Mouse (Mus musculus) hindbrain, embryonic 15.5 days (tissue): ENCODE data around the gene 4930404N11Rik. TPM values are rescaled to one million over a fixed set of nuclear protein-coding genes. Genes with fewer than 3 reads are reported as not detected.

Source experiments
- ATAC-seq: fragments of 200-750 bp; cut with Nextera tagmentation; 2 replicates; pipeline ENCODE4 v1.8.0; 2017; ENCODE audit warnings: low read depth, moderate number of reproducible peaks, moderate TSS enrichment; ENCODE audit not compliant: low FRiP score
- H3K27ac ChIP-seq: fragments of 300-500 bp; sonication (generic); replicated peaks from 2 replicates; pipeline ENCODE4 v1.5.1; 2015; ENCODE audit warnings: mild to moderate bottlenecking, inconsistent platforms
- H3K27me3 ChIP-seq: fragments of 300-500 bp; sonication (generic); 2 replicates; pipeline ENCODE4 v1.6.1; 2015; ENCODE audit warnings: control low read depth, inconsistent platforms
- H3K36me3 ChIP-seq: fragments of 300-500 bp; sonication (generic); 2 replicates; pipeline ENCODE4 v1.6.1; 2015; ENCODE audit warnings: control low read depth, inconsistent platforms
- H3K4me1 ChIP-seq: fragments of 300-500 bp; sonication (generic); replicated peaks from 2 replicates; pipeline ENCODE4 v1.6.1; 2015; ENCODE audit warnings: control low read depth, inconsistent platforms
- H3K4me2 ChIP-seq: fragments of 300-500 bp; sonication (generic); 2 replicates; pipeline ENCODE4 v1.6.1; 2015; ENCODE audit warnings: moderate library complexity, mild to moderate bottlenecking, inconsistent platforms
- H3K4me3 ChIP-seq: fragments of 300-500 bp; sonication (generic); 2 replicates; pipeline ENCODE4 v1.5.1; 2015; ENCODE audit warnings: mild to moderate bottlenecking, inconsistent platforms
- H3K9ac ChIP-seq: fragments of 300-500 bp; sonication (generic); 2 replicates; pipeline ENCODE4 v1.6.1; 2015; ENCODE audit warnings: inconsistent platforms
- H3K9me3 ChIP-seq: fragments of 300-500 bp; sonication (generic); 2 replicates; pipeline ENCODE4 v1.6.1; 2016; ENCODE audit warnings: control low read depth, inconsistent platforms
- WGBS: fragments of 180-500 bp; shearing (Covaris S2); methylation state at CpG from one replicate; pipeline ENCODE4 v1.1.7; 2015; 5-methylcytosine and 5-hydroxymethylcytosine counted together
- polyA plus RNA-seq: library from polyadenylated mRNA; unstranded; fragments of >200 nt; fragmentation: Nextera tagmentation; extraction: Ambion mirVana; gene quantifications from 2 replicates; pipeline ENCODE4 v1.2.1, GENCODE M21; 2015

Gene 4930404N11Rik
- polyA plus RNA-seq, 1 experiment from 2014 or later, result 1.1 TPM

DNA sequence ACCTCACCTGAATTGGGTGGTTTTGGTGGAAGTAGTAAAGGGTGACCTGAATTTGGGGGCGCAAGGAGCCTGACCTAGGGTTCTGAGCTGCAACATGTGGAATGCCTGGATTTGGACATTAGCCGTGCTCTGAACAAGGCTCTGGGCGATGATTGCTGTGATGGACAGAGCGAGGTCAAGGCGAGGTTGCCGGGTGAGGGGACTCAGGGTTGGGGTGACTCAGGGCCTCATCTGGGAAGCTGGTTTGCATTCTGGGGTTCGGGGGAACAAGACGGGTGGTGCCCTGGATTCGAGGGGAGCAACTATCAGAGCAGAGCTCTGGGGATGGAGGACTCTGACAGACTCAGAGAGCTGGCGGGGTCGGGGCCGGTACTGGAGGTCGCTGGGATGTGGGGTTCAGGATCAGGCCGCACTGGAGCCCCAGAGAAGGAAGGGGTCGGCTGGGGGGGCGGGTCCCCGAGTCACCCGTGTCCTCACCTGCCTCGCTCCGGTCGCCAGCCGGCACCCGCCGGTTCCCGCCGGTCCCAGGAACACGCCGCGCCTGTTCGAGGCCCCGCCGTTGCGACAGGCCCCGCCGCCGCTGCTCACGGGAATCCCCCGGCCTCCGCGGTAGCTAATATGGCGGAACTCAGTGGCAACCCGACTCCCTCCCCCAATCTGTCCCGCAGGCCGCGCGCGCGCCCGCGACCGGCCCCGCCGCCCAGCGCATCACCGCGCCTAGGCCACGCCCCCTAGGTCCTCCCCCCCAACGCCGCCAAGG, 12.4 kb upstream of the 4930404N11Rik start, which contains the start of gene Fzr1:
Gene Fzr1 (minus strand): TSS at position 724 of the 760 bp plus-strand sequence.
- Histone ChIP-seq H3K9ac (peak within 1 kb of the TSS; percentile 79), H3K36me3 (peaks cover 13% of the 10 kb centered on the region), H3K27me3 (no peaks in the 10 kb centered on the region), H3K27ac (peak within 1 kb of the TSS; percentile 85), H3K4me1 (peaks cover 28% of the 10 kb centered on the region), H3K9me3 (no peaks in the 10 kb centered on the region), H3K4me2 (peak within 1 kb of the TSS; percentile 76), H3K4me3 (peak within 1 kb of the TSS; percentile 70)
- ATAC-seq, result peak; percentile 21; the same call in 1 of the 2 replicates
- under 1% methylated on average over 56 of the region's 59 CpGs for WGBS

DNA sequence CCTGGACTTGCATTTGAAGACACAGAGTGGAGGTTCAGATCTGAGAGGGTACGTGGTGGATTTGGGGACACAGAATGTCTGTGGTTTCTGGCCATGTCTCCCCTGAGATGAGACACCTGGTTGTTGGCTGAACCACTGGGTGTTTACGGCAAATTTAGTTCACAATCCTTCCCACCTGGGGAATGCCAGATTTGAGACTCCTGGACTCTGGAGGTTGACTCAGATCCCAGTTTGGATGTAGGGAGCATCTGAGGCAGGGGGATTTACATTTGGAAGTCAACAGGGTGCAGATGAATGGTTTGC, 11.7 kb upstream of the 4930404N11Rik start:
- no peak for ATAC-seq
- Histone ChIP-seq H3K4me3 (peak overlapping the region; percentile 70), H3K9me3 (no peaks in the 10 kb centered on the region), H3K27ac (0 out of 2 replicates have a peak overlapping the region, but pooled peaks have one; percentile 85), H3K4me1 (peaks cover 30% of the 10 kb centered on the region), H3K27me3 (no peaks in the 10 kb centered on the region), H3K36me3 (peaks cover 13% of the 10 kb centered on the region), H3K4me2 (peak overlapping the region; percentile 76), H3K9ac (peak overlapping the region; percentile 79)
- 66% methylated on average over 2 of the region's 2 CpGs for whole genome bisulfite sequencing

DNA sequence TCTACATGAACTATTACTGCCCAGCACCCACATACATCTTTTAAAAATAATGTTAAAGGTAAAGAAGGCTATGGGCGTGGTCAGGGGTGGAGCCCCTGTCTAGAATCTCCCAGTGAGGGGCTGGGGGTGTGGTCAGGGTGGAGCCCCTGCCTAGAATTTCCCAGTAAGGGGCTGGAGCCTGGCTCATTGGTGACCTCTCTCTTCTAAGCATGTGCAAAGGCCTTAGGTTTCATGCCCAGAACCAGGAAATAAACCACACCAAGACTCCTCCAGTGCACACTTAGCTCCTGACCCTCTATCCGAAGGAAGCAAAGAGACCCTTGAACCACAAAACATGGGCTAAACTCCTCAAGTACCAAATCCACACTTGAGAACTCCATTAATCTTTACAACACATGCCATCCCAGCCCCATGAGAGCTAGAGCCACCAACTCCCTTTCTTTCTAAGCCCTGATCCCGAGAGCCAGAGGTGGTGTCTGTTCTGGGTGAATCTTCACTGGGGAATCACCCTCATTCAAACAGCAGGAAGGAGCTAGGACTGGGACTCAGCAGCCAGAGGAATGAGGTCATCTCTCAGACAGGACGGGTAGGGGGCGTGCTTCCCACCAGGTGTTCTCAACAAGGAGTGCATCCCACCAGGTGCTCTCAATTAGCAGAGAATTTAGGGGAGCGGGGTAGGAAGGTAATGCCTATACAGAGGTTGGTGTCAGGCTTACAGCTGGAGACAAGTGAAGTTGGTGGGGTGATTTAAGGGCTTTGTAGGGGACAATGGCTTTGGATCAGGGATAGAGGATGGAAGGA, 11.1 kb upstream of the 4930404N11Rik start:
- H3K4me1 ChIP-seq, result peaks cover 30% of the 10 kb centered on the region
- no peak overlapping the region for H3K27ac ChIP-seq
- no peak for ATAC-seq
- no peaks in the 10 kb centered on the region for H3K9me3 ChIP-seq
- peak overlapping the region; percentile 79 for H3K9ac ChIP-seq
- WGBS, result 42% methylated on average over 6 of the region's 6 CpGs
- peak overlapping the region; percentile 76 for H3K4me2 ChIP-seq
- peak overlapping the region; percentile 70 for H3K4me3 ChIP-seq
- H3K27me3 ChIP-seq, result no peaks in the 10 kb centered on the region
- peaks cover 13% of the 10 kb centered on the region for H3K36me3 ChIP-seq

DNA sequence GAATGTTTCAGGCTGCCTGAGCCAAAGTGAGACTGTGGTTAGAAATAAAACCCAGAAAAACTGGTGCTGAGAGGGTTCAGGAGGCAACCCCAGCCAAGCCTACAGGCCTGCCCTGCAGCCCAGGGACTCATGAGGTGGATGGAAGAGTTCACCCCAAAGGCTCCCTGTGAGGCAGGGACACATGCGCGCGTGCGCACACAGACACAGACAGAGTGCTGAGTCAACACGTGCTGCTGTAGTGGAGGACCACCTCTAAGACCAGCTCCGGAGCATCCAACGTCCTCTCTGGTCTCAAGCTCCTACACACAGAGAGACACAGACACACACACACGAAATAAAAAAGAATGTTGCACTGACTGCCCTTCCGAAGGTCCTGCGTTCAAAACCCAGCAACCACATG, 9.7 kb upstream of the 4930404N11Rik start:
- Histone ChIP-seq H3K4me2 (no peak overlapping the region), H3K9me3 (no peaks in the 10 kb centered on the region), H3K4me3 (no peak overlapping the region), H3K27ac (no peak overlapping the region), H3K9ac (no peak overlapping the region), H3K27me3 (no peaks in the 10 kb centered on the region), H3K4me1 (peaks cover 30% of the 10 kb centered on the region), H3K36me3 (peaks cover 23% of the 10 kb centered on the region)
- ATAC-seq, result no peak
- 92% methylated on average over 10 of the region's 10 CpGs for WGBS

DNA sequence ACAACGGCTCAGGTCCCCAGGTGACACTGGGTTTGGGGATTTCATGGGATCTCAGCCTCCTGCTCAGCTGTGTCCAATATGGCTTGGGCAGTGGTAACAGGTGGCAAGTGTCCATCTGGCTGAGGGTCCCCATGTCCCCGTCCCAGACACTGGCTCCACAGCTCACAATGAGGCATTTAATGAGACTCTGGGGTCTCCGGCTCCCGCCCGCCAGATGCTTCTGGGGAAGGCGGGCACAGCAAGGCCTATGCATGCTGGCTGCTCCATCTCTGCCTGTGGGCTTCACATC, 1.5 kb upstream of the 4930404N11Rik start:
- Histone ChIP-seq H3K27me3 (peaks cover 18% of the 10 kb centered on the region), H3K4me1 (peaks cover 25% of the 10 kb centered on the region), H3K4me2 (no peak overlapping the region), H3K4me3 (no peak overlapping the region), H3K27ac (no peak overlapping the region), H3K9me3 (no peaks in the 10 kb centered on the region), H3K36me3 (peaks cover 49% of the 10 kb centered on the region), H3K9ac (no peak overlapping the region)
- WGBS, result 60% methylated on average over 6 of the region's 6 CpGs
- ATAC-seq, result no peak

DNA sequence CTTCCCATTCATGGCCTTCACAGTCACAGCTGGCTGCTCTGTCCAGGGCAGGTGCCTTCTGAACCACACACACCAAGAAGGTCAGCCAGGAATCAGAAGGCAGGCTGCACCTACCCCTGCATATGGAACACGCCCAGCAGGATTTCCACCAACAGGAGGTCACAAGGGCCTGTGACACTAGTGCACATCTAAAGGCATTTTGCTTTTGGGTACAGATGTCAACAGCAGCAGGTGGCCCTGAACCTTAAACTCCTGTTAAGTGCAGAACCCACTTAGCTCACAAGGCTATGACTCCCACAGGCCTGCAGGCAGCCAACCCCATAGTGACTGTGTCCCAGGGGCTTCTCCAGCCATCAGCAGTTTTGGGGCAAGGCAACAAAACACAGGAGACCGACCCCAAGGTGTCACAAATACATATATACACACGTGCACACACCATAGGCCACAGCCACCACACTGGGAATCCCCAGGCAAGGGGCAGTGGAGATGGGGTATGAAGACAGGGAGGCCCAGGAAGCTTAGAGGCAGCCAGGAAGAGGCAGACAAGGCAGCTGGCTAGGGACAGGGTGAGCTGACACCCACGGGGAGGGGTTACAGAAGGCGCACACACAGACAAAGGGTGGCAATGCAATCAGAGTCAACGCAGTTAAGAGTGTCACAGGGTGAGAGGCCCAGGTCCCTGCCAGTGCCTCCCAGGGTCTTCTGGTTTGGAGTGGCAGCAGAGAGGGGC, 1.0 kb upstream of the 4930404N11Rik start:
- no peak for ATAC-seq
- H3K4me2 ChIP-seq, result no peak overlapping the region
- H3K9me3 ChIP-seq, result no peaks in the 10 kb centered on the region
- no peak overlapping the region for H3K4me3 ChIP-seq
- peaks cover 49% of the 10 kb centered on the region for H3K36me3 ChIP-seq
- H3K27ac ChIP-seq, result no peak overlapping the region
- H3K9ac ChIP-seq, result no peak overlapping the region
- 78% methylated on average over 6 of the region's 6 CpGs for WGBS
- H3K27me3 ChIP-seq, result peaks cover 18% of the 10 kb centered on the region
- peaks cover 25% of the 10 kb centered on the region for H3K4me1 ChIP-seq

DNA sequence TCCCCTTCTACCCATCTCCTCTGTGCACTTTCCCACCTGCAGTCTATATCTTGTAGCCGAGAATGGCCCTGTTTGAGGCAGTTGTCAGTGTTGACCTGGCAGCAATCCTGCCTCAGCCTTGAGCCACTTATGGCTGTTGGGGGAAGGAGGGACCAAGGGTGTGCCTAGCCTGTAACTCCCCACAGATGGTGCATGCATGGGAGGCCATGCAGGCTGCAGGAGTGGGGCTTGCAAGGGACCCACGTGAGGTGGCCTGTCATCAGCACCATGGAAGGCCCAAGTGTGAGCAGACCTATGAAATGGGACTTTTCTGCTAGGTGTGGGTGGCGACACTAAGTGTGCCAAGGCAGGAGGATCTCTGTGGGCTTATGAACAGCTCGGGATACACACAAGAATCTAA, 543 bp downstream of the 4930404N11Rik start:
- Histone ChIP-seq H3K4me2 (no peak overlapping the region), H3K36me3 (peaks cover 36% of the 10 kb centered on the region), H3K27ac (no peak overlapping the region), H3K4me1 (peaks cover 25% of the 10 kb centered on the region), H3K9me3 (no peaks in the 10 kb centered on the region), H3K4me3 (no peak overlapping the region), H3K9ac (no peak overlapping the region), H3K27me3 (peaks cover 18% of the 10 kb centered on the region)
- WGBS, result 44% methylated on average over 4 of the region's 4 CpGs
- ATAC-seq, result 0 out of 2 replicates have a peak, but pooled peaks have one; percentile 5

DNA sequence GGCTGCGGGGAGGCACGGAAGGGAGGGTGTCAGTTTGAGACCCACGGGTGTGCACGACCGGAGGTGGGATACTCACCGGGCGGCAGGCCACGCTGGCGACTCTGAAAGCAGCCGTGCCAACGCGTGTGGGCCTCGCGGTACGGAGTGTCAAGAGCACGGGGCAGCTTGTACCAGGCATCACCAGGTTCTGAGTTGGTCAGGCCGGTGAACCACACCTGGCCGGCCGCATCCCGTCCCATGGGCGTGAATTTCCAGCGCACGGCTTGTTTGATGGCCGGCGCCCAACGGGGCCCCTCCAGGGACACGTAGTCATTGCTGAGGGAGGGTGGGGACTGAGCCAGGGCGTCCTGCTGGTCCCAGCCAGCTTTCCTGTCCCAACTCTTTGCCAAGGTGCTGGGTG, 950 bp downstream of the 4930404N11Rik start:
- ATAC-seq, result 0 out of 2 replicates have a peak, but pooled peaks have one; percentile 8
- peak overlapping the region; percentile 21; the same call in 1 of the 2 replicates for H3K4me3 ChIP-seq

DNA sequence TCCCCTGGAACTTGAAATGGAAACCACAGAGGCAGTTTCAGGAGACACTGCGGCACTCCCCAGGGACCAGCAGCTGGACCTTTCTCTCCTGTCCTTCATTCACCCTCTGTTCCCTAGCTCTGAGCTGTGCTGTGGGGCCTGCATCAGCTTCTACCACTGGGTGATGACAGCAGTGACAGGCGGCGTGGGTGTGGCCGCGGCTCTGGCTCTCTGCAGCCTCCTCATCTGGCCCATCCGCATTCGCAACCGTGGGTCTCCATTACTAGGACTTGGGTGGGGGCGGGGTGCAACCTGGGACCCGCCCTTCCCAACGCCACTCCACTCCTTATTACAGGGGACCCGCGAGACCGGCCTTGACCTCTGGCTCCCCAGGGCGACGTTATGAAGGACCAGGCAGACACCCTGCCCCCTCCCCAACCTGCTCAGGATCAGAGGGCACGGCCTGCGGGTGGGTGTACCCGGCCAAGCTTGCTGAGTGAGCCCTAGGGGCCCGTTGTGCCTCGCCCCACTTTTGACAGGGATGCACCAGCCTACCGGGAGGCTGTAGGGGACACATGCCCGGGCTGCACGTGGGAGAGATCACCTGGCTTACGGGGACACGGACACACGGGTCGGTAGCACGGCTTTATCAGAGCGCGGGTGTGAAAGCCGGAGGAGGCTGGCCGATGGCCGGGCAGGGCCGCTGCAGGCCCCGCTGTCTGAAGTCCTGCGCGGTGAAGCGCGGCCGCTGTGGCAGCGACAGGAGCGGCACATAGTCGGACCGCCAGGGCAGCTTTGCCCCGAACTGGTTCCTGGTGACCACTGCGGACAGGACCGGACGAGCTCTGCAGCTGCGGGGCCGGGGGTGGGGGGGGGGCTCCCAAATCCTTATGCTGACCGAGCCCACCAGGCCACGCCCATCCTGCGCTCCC, 1.9 kb downstream of the 4930404N11Rik start:
- 12% methylated on average over 54 of the region's 54 CpGs for WGBS
- peaks cover 38% of the 10 kb centered on the region for H3K4me1 ChIP-seq
- peaks cover 23% of the 10 kb centered on the region for H3K36me3 ChIP-seq
- H3K4me2 ChIP-seq, result peak overlapping the region; percentile 50
- peaks cover 18% of the 10 kb centered on the region for H3K27me3 ChIP-seq
- H3K4me3 ChIP-seq, result peak overlapping the region; percentile 21
- no peak for ATAC-seq
- H3K9me3 ChIP-seq, result no peaks in the 10 kb centered on the region
- no peak overlapping the region for H3K27ac ChIP-seq
- 0 out of 2 replicates have a peak overlapping the region, but pooled peaks have one; percentile 19 for H3K9ac ChIP-seq

More for the DNA sequence above, 950 bp downstream of the 4930404N11Rik start:
- 13% methylated on average over 26 of the region's 28 CpGs for WGBS
- Histone ChIP-seq H3K4me2 (peak overlapping the region; percentile 50), H3K27ac (no peak overlapping the region), H3K9me3 (no peaks in the 10 kb centered on the region), H3K27me3 (peaks cover 18% of the 10 kb centered on the region), H3K9ac (no peak overlapping the region), H3K4me1 (peaks cover 29% of the 10 kb centered on the region), H3K36me3 (peaks cover 32% of the 10 kb centered on the region)

DNA sequence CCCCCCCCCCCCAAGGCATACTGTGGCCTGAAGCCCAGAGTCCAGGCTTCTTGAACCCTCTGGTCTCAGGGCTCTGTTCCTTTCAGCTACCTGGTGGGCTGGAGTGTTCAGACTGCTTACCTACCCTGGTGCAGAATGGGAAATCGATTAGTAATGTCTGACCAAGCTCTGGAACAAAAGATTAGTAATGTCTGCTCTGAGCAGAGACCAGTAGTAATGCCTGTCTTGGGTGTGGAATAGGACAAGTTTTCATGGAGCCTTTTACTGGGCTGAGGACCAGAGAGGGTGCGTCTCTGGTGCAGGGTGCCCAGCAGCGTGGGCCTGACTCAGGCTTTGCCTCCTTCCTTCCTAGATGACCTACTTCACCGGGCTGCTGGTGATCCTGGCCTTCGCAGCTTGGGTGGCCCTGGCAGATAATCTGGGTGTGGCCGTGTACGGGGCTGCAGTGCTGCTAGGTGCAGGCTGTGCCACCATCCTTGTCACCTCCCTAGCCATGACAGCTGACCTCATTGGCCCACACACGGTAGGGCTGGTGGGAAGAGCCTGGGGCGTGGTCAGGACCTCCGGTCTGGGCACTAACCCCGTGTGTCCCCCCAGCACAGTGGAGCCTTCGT, 3.2 kb downstream of the 4930404N11Rik start:
- H3K27me3 ChIP-seq, result peaks cover 18% of the 10 kb centered on the region
- no peaks in the 10 kb centered on the region for H3K9me3 ChIP-seq
- no peak overlapping the region for H3K4me3 ChIP-seq
- H3K36me3 ChIP-seq, result peaks cover 11% of the 10 kb centered on the region
- peaks cover 47% of the 10 kb centered on the region for H3K4me1 ChIP-seq
- no peak overlapping the region for H3K27ac ChIP-seq
- H3K9ac ChIP-seq, result no peak overlapping the region
- no peak for ATAC-seq
- H3K4me2 ChIP-seq, result no peak overlapping the region
- 77% methylated on average over 12 of the region's 12 CpGs for WGBS

DNA sequence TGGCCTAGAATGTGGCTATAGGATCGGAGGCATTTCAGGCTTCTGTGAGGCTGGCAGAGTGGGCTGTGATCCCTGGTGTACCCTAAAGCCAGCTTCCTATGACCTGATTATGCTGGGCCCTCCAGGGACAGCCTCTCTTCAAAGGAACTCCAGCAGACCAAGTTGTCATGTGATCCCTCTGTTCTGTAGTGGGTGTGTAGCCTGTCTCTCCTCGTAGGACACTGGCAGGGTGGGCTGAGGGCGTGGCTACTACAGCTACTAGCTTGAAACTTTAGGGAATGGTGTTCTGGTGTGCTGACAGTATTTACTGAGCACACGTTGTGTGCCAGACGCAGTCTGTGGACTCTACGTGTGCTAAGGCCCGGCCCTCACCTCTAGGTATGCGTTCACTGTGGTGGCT, 4.9 kb downstream of the 4930404N11Rik start:
- Histone ChIP-seq H3K4me1 (peaks cover 50% of the 10 kb centered on the region), H3K4me3 (no peak overlapping the region), H3K4me2 (no peak overlapping the region), H3K27me3 (peaks cover 18% of the 10 kb centered on the region), H3K9me3 (no peaks in the 10 kb centered on the region), H3K27ac (no peak overlapping the region), H3K36me3 (no peaks in the 10 kb centered on the region; the same call in none of the 2 replicates), H3K9ac (no peak overlapping the region)
- WGBS, result 76% methylated on average over 8 of the region's 8 CpGs
- ATAC-seq, result no peak
